Mouse (Mus musculus): ENCODE results near the gene Jmjd1c.

DNA sequence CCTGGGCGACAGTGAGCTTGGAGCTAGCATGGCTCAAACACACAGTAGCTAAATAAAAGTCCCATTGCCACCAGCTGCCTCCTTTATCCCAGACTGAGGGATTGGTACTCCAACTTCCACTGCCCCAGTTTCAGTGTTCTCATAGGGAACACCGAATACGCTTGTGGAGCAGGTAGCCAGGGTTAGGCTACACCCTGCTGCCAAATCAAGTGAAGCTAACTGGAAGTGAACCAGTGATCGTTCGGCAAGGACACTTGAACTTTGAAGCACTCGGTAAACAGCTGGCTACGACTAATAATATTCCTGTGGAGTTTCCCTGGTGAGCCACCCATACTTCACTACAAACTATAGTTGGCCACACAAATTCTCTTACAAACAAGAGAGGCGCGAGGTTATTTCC, 187.6 kb downstream of the Jmjd1c start:
- TF ChIP-seq CTCF (IDR thresholded peaks at IDR 0.05; ENCODE audit: borderline replicate concordance, control insufficient read depth, extremely low read depth, insufficient read depth, low read length, poor library complexity), result no peak
- no peak for TF ChIP-seq POLR2A (IDR thresholded peaks at IDR 0.05; ENCODE audit: control insufficient read depth, extremely low read depth, insufficient read depth, low read length, poor library complexity)

Data from thymus, adult 2 months (tissue).